Mouse (Mus musculus): ENCODE measurements around the gene Adamts13.

Gene Adamts13

DNA sequence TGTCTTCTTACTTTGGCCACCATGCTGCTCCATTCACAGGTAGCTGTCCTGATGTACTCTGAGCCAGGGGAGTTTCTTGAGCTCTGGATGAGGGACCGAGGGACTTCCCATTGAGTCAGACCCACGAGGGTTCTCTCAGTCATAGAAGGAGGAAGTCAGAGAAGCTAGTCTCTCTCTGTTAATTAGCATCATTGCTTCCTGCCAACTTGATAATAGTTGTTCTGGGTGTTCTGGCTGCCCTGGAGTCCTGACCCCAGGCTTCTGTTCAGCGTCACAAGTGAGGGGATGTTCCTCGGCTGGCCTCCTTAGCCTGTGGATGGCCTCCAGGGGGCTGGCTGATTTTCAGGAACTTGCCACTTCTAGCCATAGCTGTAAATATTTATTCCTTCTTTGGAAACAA is 744 bp downstream of the Adamts13 start:
- DNase-seq (ENCODE audit: low read depth) = no peak

GRCm38 (mm10) chr2:26980361-26980760 is 7.1 kb downstream of the Adamts13 start:
- no peak for DNase-seq (ENCODE audit: low read depth)

DNA sequence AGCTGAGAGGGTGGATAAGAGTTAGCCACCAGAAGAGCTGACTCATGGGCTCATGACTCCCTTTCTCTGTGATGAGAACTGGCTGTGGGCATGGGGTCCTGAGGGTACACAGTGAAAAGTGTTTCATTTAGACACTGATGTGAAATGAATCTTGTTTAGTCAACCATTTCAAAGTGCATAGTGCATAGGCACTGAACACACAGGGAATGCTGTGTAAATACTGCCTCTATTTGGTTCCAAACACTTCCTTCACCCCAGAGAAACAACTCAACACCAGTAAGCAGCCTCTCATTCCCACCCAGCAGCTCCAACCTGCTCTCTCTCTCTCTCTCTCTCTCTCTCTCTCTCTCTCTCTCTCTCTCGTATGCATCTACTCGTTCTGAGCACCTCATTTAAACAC is 11.0 kb downstream of the Adamts13 start:
- DNase-seq (ENCODE audit: low read depth) = no peak

- DNase-seq (ENCODE audit: low read depth) = no peak
These were observed 11.4 kb downstream of the Adamts13 start for GRCm38 (mm10) chr2:26984640-26985039.

DNA sequence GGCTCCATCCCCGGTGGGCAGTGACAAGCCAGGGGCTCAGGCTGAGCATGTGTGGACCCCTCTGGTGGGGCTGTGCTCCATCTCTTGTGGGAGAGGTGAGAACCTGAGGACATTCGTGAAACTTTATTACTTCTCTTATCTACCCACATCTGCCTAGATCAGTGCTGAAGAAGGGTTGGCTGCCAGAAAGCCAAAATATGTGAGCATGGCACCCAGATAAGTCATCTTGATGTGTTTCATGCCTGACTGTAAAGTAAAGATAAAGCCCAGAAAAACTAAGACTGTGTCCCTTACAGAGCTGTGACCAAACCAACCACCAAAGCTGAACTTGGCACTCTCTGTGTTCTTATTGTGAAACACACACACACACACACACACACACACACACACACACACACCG is 20.7 kb downstream of the Adamts13 start:
- DNase-seq (ENCODE audit: low read depth) = no peak

GRCm38 (mm10) chr2:26997498-26997897 is 24.3 kb downstream of the Adamts13 start:
- DNase-seq (ENCODE audit: low read depth) = peak; percentile 37

GRCm38 (mm10) chr2:26997993-26998392 is 24.8 kb downstream of the Adamts13 start:
- DNase-seq (ENCODE audit: low read depth) = no peak

DNA sequence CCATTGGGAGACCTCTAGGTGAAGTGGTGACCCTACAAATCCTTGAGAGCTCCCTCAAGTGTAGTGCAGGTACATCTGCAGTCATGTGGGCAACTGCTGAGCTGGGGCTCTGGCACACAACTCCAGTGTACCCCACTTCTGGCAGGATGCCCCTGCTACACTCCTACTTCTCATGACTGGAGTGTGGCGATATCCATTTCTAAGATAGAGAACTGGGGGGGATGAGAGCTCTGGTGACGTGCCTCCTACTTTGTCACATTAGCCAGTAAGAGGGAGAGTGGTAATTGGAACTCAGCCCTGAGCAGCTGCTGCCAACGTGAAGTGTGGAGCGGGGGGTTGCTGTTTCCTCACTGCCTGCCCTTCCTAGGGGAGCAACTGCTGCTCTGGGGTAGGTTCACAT is 33.0 kb downstream of the Adamts13 start:
- no peak for DNase-seq (ENCODE audit: low read depth)

- no peak for DNase-seq (ENCODE audit: low read depth)
These were observed 34.5 kb downstream of the Adamts13 start for GRCm38 (mm10) chr2:27007701-27008100.

GRCm38 (mm10) chr2:27009714-27010244 is 36.6 kb downstream of the Adamts13 start, which contains the start of gene Cacfd1:
Gene Cacfd1 (plus strand): TSS chr2:27009926.
- DNase-seq (ENCODE audit: low read depth) = peak; percentile 95

DNA sequence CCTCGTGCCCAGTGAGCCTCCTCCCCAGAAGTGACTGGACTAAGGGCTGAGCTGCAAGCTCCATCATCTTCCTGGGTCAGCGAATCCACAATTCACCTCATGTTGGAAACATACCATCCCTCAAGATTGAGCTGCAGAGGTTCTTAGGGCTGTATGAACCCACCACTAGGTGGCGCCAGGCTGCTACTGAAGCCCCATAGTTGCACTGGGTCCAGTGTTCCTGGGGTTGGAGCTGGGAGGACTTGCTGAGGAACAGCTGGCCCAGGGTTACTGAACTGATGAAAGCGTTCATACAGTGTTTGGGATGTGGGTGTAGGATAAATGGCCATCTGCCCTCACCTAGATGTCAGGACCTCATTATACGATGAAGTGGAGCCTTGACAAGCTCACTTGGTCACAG is 44.6 kb downstream of the Adamts13 start:
- peak; percentile 80 for DNase-seq (ENCODE audit: low read depth)

GRCm38 (mm10) chr2:27019530-27019929 is 46.3 kb downstream of the Adamts13 start:
- DNase-seq (ENCODE audit: low read depth) = no peak

- no peak for DNase-seq (ENCODE audit: low read depth)
These were observed 47.9 kb downstream of the Adamts13 start for GRCm38 (mm10) chr2:27021103-27021502.

DNA sequence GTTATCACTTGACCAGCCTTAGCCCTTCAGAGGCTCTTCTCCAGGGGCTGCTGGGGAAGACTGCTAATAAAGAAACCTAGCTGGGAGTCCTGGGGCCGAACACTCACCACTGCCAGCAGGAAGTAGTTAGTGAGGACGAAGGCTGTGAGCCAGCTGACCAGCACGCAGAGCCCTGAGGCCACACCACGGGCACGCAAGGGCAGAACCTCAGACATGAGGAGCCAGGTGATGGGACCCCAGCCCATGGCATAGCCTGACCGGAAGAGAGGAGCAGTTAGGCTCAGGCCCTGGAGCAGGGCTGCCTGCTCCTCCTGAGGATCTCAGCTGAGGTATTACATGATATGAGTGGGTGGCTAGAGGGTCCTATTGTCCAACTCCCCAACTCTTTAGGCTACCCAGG is 49.4 kb downstream of the Adamts13 start:
- DNase-seq (ENCODE audit: low read depth) = no peak

DNA sequence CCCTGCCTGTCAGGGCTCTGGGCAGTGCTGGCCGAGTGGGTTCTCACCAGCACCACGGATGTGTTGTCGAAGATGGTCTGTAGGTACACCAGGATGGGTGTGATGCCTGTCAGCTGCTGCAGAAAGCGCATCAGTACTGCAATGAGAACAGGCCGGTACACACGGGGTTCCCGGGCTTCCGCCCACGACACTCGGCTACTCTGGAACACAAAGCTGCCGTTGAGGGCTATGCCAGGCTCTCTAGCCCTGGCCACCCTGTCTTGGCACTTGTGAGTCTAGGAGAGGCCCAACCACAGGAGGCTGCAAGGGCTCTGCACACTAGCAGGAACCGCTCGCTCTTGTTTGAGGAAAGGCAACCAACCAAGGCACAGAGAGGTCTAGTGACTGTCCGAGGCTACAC is 50.9 kb downstream of the Adamts13 start:
- DNase-seq (ENCODE audit: low read depth) = no peak

GRCm38 (mm10) chr2:27025545-27025944 is 52.3 kb downstream of the Adamts13 start:
- no peak for DNase-seq (ENCODE audit: low read depth)

DNA sequence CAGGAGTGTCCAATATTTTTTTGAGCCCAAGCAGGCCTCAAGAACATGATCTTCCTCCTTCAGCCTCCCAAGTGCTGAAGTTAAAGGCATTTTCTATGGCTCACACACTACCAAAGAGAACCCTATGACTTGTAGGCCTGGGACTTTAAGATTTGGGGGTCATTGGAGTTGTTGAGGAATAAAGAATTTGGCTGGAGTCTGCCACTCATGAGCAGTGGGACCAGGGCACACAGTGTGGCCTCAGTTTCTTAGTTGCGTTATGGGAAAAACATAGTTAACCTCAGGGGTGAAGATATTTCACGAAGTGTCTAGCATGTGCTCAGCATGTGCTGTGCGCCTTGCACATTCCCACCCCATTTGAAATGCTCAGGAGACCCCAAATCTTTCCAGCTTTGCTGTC is 53.1 kb downstream of the Adamts13 start:
- DNase-seq (ENCODE audit: low read depth) = no peak

DNA sequence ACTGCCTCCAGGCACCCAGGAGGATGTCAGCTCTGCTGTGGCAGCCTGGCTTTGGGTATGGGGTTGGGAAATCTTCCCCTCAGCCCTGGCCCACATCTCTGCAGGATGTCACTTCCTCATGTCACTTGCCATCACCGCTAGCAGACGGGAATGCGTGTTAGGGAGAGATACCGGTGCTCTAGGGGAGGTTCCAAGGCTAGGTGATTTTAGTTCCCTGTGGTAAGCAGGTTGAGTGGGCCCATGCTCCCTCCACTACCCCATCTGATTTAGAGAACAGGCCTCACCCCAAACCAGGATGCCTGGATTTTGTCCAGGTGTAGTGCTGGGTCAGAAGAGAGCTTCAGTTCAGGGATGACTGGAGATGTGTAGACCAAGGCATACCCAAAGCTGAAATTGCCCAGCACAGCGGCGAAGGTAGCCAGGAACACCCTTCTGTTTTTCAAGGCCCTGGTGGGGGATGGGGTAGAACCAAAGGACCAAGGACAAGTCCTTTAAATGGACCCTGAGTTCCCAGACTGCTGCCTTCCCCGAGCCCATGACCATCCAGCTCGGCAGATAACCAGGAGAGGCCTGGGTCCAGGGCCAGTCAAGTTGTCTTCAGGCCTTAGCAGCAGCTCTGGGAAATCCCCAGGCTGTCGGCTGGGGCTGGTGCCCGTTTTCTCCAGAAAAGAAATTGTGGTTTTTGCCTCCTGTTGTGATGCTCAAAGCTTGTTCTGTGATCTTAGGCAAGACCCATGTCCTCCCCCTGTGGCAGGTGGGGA is 53.8 kb downstream of the Adamts13 start:
- DNase-seq (ENCODE audit: low read depth) = no peak

- peak; percentile 84 for DNase-seq (ENCODE audit: low read depth)
These were observed 54.6 kb downstream of the Adamts13 start, which contains the start of gene Slc2a6 for GRCm38 (mm10) chr2:27027618-27028436. Gene Slc2a6 (minus strand): TSS chr2:27027998.

DNA sequence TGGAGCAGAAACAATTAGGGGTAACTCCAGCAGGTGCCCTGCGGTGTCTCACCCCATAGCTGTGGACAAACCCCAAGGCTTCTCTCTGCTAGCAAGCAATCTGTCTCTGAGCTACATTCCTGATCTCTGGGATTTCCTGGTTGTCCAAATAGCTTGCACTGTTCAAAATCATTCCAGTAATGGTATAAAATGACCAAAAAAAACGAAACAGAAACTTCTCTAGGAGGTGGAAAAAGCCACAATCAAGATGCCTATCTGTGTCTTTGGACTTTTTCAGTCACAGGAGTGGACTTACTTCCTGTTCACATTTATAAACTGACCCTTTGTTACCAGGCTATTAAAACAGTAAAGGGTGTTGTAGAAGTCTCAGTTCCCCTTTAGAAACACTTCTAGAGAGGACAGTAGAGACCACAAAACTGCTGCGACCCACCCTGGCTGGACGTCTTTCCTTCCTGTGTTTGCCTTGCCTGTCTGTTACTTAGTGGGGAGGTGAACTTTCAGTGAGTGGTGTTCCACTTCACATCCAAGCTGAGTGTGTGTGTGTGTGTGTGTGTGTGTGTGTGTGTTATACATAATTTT is 55.3 kb downstream of the Adamts13 start:
- no peak for DNase-seq (ENCODE audit: low read depth)

GRCm38 (mm10) chr2:27032361-27032760 is 59.1 kb downstream of the Adamts13 start:
- DNase-seq (ENCODE audit: low read depth) = no peak

- DNase-seq (ENCODE audit: low read depth) = no peak
These were observed 62.8 kb downstream of the Adamts13 start for GRCm38 (mm10) chr2:27036003-27036402.

DNA sequence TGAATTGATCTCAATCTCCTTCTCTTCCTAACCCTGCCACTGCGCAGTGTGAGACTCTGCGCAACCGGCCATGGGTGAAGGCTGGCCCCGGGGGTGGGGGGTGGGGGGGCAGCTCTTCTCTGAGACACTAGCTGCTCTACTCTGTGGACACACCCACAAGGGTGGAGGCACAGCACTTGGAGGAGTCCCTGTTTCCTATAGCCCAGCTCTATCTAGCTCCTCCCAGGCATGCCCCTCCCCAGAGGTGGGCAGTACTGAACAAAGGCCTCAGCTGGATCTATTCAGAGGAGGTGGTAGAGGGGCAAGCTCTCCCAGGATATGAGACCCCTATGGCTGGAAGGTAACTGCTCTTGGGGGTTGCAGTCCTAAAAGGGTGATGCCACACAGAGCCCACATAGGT is 63.8 kb downstream of the Adamts13 start:
- no peak for DNase-seq (ENCODE audit: low read depth)
